Mouse (Mus musculus) kidney, postnatal 4 days (tissue): ENCODE results near the gene Garnl3.

ENCODE experiments used
- DNase-seq, 2 experiments: peaks; one replicate each; pipeline ENCODE4 v3.0.0; 2021; ENCODE audit warnings: mixed read lengths in 2 of 2

Gene Garnl3

GRCm38 (mm10) chr2:33086671-33087363 lies 44.6 kb downstream of the Garnl3 start:
- DNase-seq = no peak

- DNase-seq = no peak
Measured at GRCm38 (mm10) chr2:33086016-33086596, 45.3 kb downstream of the Garnl3 start.

- DNase-seq = no peak
Measured at GRCm38 (mm10) chr2:33084221-33084620, 47.2 kb downstream of the Garnl3 start.

- DNase-seq = peak in 1 of 2 experiments; percentile 7
Measured at GRCm38 (mm10) chr2:33080166-33080565, 51.3 kb downstream of the Garnl3 start.

- peak; percentile 50 to 53 for DNase-seq
Measured at GRCm38 (mm10) chr2:33077252-33077651, 54.2 kb downstream of the Garnl3 start.

- no peak for DNase-seq
Measured at GRCm38 (mm10) chr2:33074931-33075330, 56.5 kb downstream of the Garnl3 start.

GRCm38 (mm10) chr2:33074188-33074587 lies 57.3 kb downstream of the Garnl3 start:
- no peak for DNase-seq

GRCm38 (mm10) chr2:33072333-33072732 lies 59.1 kb downstream of the Garnl3 start:
- DNase-seq = no peak

- DNase-seq = no peak
Measured at GRCm38 (mm10) chr2:33065610-33066009, 65.8 kb downstream of the Garnl3 start.

- DNase-seq = no peak
Measured at GRCm38 (mm10) chr2:33062744-33063143, 68.7 kb downstream of the Garnl3 start.

- DNase-seq = no peak
Measured at GRCm38 (mm10) chr2:33058926-33059325, 72.5 kb downstream of the Garnl3 start.

- DNase-seq = no peak
Measured at GRCm38 (mm10) chr2:33057514-33057913, 73.9 kb downstream of the Garnl3 start.

- no peak for DNase-seq
Measured at GRCm38 (mm10) chr2:33053966-33054365, 77.5 kb downstream of the Garnl3 start.

- DNase-seq = no peak
Measured at GRCm38 (mm10) chr2:33047360-33047759, 84.1 kb downstream of the Garnl3 start.

- no peak for DNase-seq
Measured at GRCm38 (mm10) chr2:33046919-33047318, 84.5 kb downstream of the Garnl3 start.

- no peak for DNase-seq
Measured at GRCm38 (mm10) chr2:33045899-33046298, 85.6 kb downstream of the Garnl3 start.

- no peak for DNase-seq
Measured at GRCm38 (mm10) chr2:33042781-33043180, 88.7 kb downstream of the Garnl3 start.

- no peak for DNase-seq
Measured at GRCm38 (mm10) chr2:33041571-33041970, 89.9 kb downstream of the Garnl3 start.

GRCm38 (mm10) chr2:33037429-33037828 lies 94.0 kb downstream of the Garnl3 start:
- DNase-seq = no peak

GRCm38 (mm10) chr2:33035297-33035696 lies 96.2 kb downstream of the Garnl3 start:
- DNase-seq = no peak

- DNase-seq = no peak
Measured at GRCm38 (mm10) chr2:33033281-33033680, 98.2 kb downstream of the Garnl3 start.

GRCm38 (mm10) chr2:33032391-33033062 lies 98.9 kb downstream of the Garnl3 start:
- no peak for DNase-seq

GRCm38 (mm10) chr2:33025040-33025439 lies 106.4 kb downstream of the Garnl3 start:
- peak in 1 of 2 experiments; percentile 23 for DNase-seq

GRCm38 (mm10) chr2:33024564-33024963 lies 106.9 kb downstream of the Garnl3 start:
- peak; percentile 33 to 51 for DNase-seq
